Mouse (Mus musculus) spleen, embryonic (tissue): ENCODE measurements at regions not wholly inside any gene's neighbourhood (a gene's known extent, or its start where the extent isn't known, plus 50 kb on each side); places are given as distances from the start of the nearest gene placed in this dataset.

Experiments
- CTCF ChIA-PET: fragments of 350-600 bp; sonication (Branson Sonifier 250); formaldehyde crosslinking; loops from one replicate; lab custom pipeline; 2022; lab: Charles Lee

- CTCF ChIA-PET = interaction anchor here (0.6 kb wide), 1 partner anchor 153 kb away, joined by 4 read pairs; no protein-coding TSS in a partner anchor
Observed at GRCm38 (mm10) chr15:62229023-62229422, 1306.2 kb upstream of the A1bg start.

GRCm38 (mm10) chr15:62224798-62225197 is 1302.0 kb upstream of the A1bg start:
- CTCF ChIA-PET = no interaction called here

- CTCF ChIA-PET = no interaction called here
Observed at GRCm38 (mm10) chr15:62224191-62224590, 1301.4 kb upstream of the A1bg start.

DNA sequence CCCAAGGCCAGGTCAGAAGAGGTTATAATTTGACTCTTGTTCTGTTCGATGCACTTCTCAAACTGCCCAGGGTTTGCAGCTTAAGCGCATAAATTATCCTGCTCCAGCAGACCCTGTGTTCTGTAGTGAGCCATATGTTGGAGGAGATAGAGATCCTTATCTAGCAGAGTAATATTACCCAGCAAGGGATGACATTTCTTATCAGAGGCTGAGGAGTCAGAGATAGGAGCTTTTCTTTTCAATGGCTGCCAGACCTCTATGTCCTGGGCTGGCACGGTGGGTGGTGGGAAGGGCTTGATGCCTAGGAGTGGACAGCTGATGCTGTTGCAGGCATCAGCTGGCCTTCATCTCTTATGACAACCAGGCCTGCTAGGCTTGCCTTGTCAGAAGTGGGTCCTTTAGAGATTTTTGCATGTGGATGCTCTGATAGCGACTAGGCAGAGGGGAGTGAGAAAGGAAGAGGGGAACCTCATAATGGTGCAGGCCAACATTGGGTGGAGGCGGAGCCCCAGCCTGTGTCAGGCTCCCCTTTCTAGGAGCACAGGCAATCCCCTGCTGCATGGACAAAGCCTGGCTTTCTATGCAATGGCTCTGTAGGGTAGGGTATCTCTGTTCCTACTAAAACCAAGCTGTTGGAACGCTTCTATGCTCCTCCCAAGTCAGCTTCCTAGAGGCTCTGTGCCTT is 1300.5 kb upstream of the A1bg start:
- CTCF ChIA-PET = no interaction called here

GRCm38 (mm10) chr15:62222731-62223130 is 1299.9 kb upstream of the A1bg start:
- CTCF ChIA-PET = no interaction called here

DNA sequence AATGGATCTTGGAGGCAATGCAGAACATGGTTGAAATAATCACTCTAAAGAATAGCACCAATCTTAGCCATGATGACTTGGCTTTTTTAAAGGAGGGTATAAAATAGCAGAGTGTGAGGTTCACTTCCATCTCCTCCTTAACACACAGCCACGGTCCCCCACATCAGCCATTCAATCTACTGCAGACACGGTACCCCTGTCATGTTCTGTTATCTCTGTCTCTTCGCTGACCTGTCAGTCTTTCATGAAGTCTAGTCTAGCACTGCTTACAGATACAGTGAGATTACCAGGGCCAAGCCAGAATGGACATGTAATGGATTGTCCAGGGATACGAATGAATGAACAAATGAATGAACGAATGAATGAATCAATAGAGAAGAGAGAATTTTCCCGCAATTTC is 1299.4 kb upstream of the A1bg start:
- CTCF ChIA-PET = no interaction called here

- CTCF ChIA-PET = no interaction called here
Observed at GRCm38 (mm10) chr15:62221024-62221819, 1298.4 kb upstream of the A1bg start.

- CTCF ChIA-PET = no interaction called here
Observed at GRCm38 (mm10) chr15:62220620-62221019, 1297.8 kb upstream of the A1bg start.

GRCm38 (mm10) chr15:62219934-62220540 is 1297.2 kb upstream of the A1bg start:
- CTCF ChIA-PET = no interaction called here

DNA sequence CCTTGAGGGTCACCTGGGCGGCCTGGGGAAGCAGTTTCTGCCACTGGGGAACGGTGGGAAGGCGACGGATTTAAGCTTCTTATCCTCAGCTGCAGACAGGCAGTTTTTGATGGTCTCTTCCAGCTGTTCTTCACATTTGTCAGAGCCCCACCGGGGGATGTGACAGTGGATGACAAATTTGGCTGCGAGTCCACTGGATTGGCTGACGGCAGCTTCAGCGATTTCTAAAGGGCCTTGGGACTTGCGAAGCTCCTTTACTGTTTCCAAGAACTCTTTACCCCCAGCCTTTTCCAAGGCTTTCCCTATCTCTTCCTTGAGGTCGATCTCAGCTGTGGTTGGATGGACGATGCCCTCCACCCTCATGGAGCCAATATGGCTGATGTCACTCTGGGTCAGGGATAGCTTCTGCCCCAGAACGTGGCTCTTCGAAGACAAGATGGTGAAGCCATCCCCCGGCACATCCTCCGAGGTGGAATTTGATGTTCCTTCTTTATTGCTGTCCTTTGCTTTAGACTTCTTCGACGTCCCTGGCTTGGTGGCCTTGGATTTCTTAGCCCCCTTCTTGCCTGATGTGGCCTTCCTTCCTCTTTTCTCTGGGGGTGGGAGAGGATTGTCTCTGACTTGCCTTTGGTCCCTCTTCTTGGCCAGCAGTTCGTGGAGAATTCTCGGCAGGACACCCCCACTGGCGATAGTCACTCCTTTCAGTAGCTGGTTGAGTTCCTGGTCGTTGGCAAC is 1295.7 kb upstream of the A1bg start:
- CTCF ChIA-PET = no interaction called here

GRCm38 (mm10) chr15:62216688-62217477 is 1294.1 kb upstream of the A1bg start:
- CTCF ChIA-PET = interaction anchor here (0.7 kb wide), 1 partner anchor 229 kb away, joined by 3 read pairs; no protein-coding TSS in a partner anchor

- CTCF ChIA-PET = no interaction called here
Observed at GRCm38 (mm10) chr15:62215616-62216398, 1293.0 kb upstream of the A1bg start.

DNA sequence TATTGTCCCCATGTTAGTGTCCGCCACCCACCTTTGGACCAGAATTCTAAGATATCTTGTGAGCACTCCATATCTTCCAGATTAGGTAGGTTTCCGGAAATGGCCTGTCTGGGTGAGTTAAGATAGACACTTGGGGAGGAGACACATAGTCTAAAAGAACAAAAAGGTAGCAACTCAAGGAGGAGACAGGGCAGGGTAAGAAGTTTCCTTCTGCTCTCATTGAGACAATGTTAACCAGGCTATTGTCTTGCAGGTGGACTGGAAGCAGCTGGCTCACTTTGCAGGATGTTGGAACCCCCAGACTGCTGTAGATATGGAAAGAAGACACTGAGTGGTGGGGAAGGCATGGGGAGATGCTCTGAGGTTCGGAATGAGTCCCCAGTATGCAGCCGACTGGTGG is 1291.5 kb upstream of the A1bg start:
- CTCF ChIA-PET = no interaction called here

DNA sequence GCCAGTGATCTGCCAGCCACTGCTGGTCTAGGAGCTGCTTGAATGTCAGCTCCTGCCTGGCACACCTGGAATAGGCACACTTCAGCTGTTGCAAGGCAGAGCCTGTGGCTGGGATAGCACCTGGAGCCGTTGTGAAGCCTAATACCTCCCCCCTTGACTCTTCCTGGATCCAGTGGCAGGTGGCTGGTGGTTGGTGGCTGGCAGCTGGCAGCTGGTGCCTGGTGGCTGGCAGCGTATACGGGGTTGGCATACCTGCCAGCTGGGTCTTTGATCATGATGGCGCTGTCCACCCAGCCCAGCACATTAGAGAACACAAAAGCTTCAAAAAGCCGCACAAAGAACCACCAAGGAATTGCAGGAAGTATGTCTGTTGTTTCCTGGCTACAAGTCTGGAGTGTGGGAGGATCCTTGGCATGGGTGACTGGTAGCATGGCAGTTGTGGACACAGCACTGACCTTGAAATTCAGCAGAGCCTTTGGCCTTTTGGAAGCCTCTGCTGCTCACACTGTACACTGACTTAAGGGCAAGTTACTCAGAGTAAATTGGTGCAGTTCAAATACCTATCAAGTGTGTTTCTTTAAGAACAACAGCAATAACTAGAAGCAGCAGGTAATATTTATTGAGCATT is 1289.6 kb upstream of the A1bg start:
- CTCF ChIA-PET = no interaction called here

- CTCF ChIA-PET = no interaction called here
Observed at GRCm38 (mm10) chr15:62209881-62210481, 1287.2 kb upstream of the A1bg start.

DNA sequence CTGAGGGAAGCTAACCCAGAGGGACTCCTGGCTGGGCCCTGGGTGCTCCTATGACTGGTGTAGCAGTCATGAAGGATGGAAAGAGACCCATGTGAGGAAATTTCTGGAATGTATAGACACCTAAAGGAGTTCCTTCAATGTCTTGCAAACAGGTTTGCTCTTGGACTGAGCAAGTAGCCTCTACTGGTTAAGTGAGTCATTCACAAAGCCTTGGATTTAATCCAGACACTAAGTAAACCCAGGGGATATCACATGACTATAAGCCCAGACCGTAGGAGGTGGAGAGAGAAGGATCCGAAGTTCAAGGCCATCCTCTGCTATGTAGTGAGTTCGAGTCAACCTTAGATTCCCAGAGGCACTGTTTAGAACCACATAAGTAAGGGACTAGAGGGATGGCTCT is 1286.5 kb upstream of the A1bg start:
- CTCF ChIA-PET = no interaction called here

DNA sequence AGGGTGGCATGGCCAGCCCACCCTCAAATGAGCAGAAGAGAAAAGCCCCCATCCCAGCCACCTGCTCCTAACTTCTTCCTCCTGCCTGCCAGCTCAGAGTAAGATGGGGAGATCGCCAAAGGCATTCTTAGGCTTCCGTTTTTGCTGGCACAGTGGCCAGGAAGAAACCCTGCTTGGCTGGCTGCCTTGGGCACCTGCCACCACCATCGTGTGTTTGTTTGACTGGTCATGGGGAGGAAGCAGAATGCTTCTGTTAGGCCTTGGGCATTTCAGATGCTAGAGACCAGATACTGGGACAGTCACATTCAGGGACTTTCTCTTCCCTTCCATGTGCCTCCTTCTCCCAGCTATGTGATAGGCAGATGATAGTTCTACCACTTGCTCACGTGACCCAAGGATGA is 1283.7 kb upstream of the A1bg start:
- CTCF ChIA-PET = no interaction called here

DNA sequence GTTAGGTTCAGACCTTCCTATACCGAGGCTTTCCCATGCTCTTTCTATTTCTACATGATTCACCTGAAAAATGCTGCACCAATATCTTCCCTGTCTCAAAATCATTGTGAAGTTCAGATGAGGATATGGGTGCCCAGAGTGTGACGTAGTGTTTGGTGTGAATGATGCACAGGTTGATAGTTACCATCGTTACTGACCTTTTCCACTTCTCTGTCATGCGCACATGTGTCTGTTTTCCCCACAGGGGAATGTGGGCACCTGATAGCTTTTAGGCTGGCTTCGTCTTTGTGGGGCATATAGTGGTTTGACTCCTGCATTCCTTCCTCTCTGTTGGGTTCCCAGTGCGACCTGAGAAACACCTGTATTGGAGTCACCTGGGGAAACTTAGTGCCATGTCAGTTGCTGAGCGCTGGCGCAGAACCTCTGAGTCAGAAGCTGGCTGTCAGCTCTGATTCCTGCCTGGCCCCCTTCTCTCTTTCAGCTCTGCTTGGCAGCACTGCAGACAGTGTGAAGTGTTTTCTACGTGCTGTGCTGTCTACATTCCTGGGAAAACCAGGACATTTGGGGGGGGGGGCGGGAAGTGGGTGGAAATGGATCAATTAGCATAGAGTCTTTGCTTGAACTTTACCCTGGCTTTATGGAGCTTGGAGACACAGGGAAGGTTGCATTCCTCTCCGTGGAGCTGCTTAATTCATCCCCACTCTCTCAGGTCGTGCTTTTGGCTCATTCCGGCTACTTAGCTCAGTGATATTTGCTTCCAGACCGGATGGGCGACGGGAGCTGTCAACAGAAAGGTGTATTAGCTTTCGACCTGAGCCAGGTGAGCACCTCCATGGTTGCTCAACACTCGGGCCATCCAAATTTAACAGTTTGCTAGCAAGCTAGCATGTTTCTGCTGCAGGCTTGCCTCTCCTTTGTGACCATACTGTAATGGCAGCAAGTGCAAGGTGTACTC is 1281.4 kb upstream of the A1bg start:
- CTCF ChIA-PET = no interaction called here
